Mouse (Mus musculus) hindbrain, embryonic 13.5 days (tissue): ENCODE data around the gene Tjp1. TPM values are rescaled to one million over a fixed set of nuclear protein-coding genes. Genes with fewer than 3 reads are reported as not detected.

Source experiments
- ATAC-seq: fragments of 200-750 bp; cut with Nextera tagmentation; 2 replicates; pipeline ENCODE4 v1.8.0; 2017; ENCODE audit warnings: moderate TSS enrichment; ENCODE audit not compliant: low FRiP score
- H3K27ac ChIP-seq: fragments of 300-500 bp; sonication (generic); 2 replicates; pipeline ENCODE4 v1.5.1; 2015; ENCODE audit warnings: inconsistent platforms, mild to moderate bottlenecking, moderate library complexity
- H3K27me3 ChIP-seq: fragments of 300-500 bp; sonication (generic); 2 replicates; pipeline ENCODE4 v1.6.1; 2015; ENCODE audit warnings: mild to moderate bottlenecking, inconsistent platforms
- H3K36me3 ChIP-seq: fragments of 300-500 bp; sonication (generic); 2 replicates; pipeline ENCODE4 v1.6.1; 2015; ENCODE audit warnings: mild to moderate bottlenecking, inconsistent platforms
- H3K4me1 ChIP-seq: fragments of 300-500 bp; sonication (generic); replicated peaks from 2 replicates; pipeline ENCODE4 v1.6.1; 2015; ENCODE audit warnings: inconsistent platforms
- H3K4me2 ChIP-seq: fragments of 300-500 bp; sonication (generic); 2 replicates; pipeline ENCODE4 v1.6.1; 2015; ENCODE audit warnings: inconsistent platforms, mild to moderate bottlenecking, moderate library complexity
- H3K4me3 ChIP-seq: fragments of 300-500 bp; sonication (generic); 2 replicates; pipeline ENCODE4 v1.5.1; 2015; ENCODE audit warnings: mild to moderate bottlenecking, inconsistent platforms
- H3K9ac ChIP-seq: fragments of 300-500 bp; sonication (generic); 2 replicates; pipeline ENCODE4 v1.6.1; 2015; ENCODE audit warnings: mild to moderate bottlenecking, inconsistent platforms
- H3K9me3 ChIP-seq: fragments of 300-500 bp; sonication (generic); 2 replicates; pipeline ENCODE4 v1.6.1; 2016; ENCODE audit warnings: inconsistent platforms
- WGBS: fragments of 180-500 bp; shearing (Covaris S2); methylation state at CpG from one replicate; pipeline ENCODE4 v1.1.7; 2015; 5-methylcytosine and 5-hydroxymethylcytosine counted together
- polyA plus RNA-seq: library from polyadenylated mRNA; unstranded; fragments of >200 nt; fragmentation: Nextera tagmentation; extraction: Ambion mirVana; gene quantifications from 2 replicates; pipeline ENCODE4 v1.2.1, GENCODE M21; 2015

Gene Tjp1
- polyA plus RNA-seq, 1 experiment from 2014 or later, result 29.4 TPM

DNA sequence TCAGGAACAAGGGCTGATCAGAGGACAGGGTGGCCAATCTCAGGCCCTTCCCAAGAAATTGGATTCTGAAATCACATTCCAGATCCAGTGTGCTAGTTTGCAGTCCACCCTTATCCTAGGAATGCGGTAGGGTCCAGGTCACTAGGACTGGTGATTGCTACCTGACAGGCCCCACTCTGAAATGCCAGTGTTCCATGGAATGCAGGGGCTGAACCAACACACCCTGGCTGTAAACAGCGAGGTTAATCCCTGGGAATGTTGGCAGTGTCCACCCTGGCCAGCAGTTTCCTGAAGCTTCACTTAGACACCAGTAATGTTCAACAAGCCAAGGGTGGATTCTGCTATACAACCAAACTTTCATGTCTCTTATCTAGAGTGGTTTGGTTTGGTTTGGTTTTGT, 45.4 kb downstream of the Tjp1 start:
- 89% methylated on average over 2 of the region's 2 CpGs for WGBS
- H3K4me2 ChIP-seq, result no peak overlapping the region
- H3K4me3 ChIP-seq, result no peak overlapping the region
- no peaks in the 10 kb centered on the region for H3K9me3 ChIP-seq
- H3K27me3 ChIP-seq, result no peaks in the 10 kb centered on the region
- H3K27ac ChIP-seq, result no peak overlapping the region
- no peaks in the 10 kb centered on the region for H3K36me3 ChIP-seq
- H3K4me1 ChIP-seq, result peaks cover 7% of the 10 kb centered on the region
- no peak overlapping the region for H3K9ac ChIP-seq
- no peak for ATAC-seq

DNA sequence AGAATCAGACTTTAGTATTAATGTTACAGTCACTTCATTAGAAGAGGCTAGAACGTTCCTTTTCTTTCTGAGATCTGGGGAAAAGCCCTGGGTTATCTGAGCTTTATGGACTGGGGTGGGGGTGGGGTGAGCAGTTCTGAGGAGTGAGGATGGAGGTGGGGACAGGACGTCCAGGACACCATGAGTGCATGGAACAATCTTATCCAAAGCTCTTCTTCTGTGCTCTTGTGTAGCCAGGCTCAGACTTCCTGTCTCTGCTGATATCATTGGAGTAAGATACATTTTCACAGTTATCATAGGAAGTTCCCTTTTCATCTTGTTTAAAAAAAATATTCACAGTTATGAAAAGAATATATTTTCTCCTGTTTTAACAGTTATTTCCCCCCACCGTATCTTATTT, 55.5 kb downstream of the Tjp1 start:
- no peaks in the 10 kb centered on the region for H3K36me3 ChIP-seq
- no peak for ATAC-seq
- WGBS, result 78% methylated on average over 3 of the region's 3 CpGs

DNA sequence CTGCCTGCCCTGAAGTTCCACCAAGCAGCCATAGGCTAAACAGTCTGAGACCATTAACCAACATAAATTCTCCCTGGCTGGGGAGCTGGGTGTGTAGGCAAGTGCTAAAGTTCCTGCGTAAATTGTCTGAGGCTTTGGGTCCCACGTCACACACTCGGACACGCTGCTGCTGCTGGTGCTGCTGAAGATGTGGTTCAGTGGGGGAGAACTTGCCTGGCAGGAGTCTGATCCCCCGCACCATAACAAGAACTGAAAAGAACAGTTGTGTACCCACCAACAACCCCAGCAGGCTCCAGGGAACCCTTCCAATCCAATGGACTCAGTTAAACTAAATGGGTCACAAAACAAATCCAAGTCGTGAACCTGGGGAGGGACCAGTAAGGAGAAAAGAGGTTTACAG, 56.2 kb downstream of the Tjp1 start:
- H3K4me1 ChIP-seq, result peaks cover 10% of the 10 kb centered on the region
- H3K27me3 ChIP-seq, result no peaks in the 10 kb centered on the region
- no peak overlapping the region for H3K4me2 ChIP-seq
- H3K9me3 ChIP-seq, result no peaks in the 10 kb centered on the region
- no peak overlapping the region for H3K4me3 ChIP-seq
- ATAC-seq, result no peak
- no peak overlapping the region for H3K9ac ChIP-seq
- WGBS, result 85% methylated on average over 6 of the region's 6 CpGs
- no peaks in the 10 kb centered on the region for H3K36me3 ChIP-seq
- no peak overlapping the region for H3K27ac ChIP-seq

More for the DNA sequence above, 55.5 kb downstream of the Tjp1 start:
- Histone ChIP-seq H3K9me3 (no peaks in the 10 kb centered on the region), H3K27ac (no peak overlapping the region), H3K4me3 (no peak overlapping the region), H3K4me2 (no peak overlapping the region), H3K4me1 (peaks cover 10% of the 10 kb centered on the region), H3K27me3 (no peaks in the 10 kb centered on the region), H3K9ac (no peak overlapping the region)

DNA sequence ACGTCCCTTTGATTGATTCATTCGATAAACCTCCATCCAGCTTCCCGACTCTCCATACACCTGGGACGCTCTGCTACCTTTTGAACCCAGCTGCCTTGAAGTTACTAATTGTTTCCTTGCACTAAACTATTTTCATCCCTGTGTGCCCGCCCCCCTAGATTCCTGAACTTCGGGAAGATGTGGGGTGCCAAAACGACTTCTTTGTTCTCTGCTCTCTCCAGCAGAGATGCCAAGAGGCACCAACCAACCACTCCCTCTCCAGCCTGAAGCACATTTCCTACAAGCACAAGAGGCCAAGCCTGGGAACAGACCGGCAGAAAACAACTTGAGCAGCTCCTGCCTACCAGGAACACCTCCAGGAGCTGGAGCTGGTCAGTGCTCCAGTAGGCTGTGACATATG, 57.4 kb downstream of the Tjp1 start:
- no peak overlapping the region for H3K27ac ChIP-seq
- peaks cover 13% of the 10 kb centered on the region for H3K4me1 ChIP-seq
- H3K27me3 ChIP-seq, result no peaks in the 10 kb centered on the region
- no peak overlapping the region for H3K4me2 ChIP-seq
- ATAC-seq, result no peak
- WGBS, result 31% methylated on average over 8 of the region's 8 CpGs
- no peak overlapping the region for H3K9ac ChIP-seq
- no peak overlapping the region for H3K4me3 ChIP-seq
- no peaks in the 10 kb centered on the region for H3K36me3 ChIP-seq
- no peaks in the 10 kb centered on the region for H3K9me3 ChIP-seq

DNA sequence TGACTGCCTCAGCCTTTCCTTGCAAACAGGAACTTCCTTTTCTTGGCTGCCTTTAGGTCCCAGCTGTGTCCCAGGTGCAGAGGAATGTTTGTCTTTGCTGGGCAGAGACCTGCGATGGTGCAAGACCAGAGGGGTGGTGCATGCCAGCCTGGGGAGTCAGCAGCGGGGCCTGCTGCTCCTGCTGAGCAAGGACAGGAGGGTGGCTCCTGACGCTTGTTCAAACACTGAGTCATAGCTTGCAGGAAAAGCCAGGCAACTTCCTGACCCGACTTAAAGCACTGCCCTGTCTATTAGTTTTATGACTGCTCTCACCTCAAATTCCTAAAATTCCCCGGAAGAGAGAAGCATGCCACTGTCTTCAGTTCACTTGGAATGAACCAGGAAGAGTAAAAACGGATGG, 57.9 kb downstream of the Tjp1 start:
- no peaks in the 10 kb centered on the region for H3K36me3 ChIP-seq
- no peak overlapping the region; the same call in 1 of the 2 replicates for H3K9ac ChIP-seq
- no peak for ATAC-seq
- 29% methylated on average over 6 of the region's 6 CpGs for WGBS
- peaks cover 13% of the 10 kb centered on the region for H3K4me1 ChIP-seq
- H3K4me2 ChIP-seq, result no peak overlapping the region
- H3K9me3 ChIP-seq, result no peaks in the 10 kb centered on the region
- no peak overlapping the region for H3K4me3 ChIP-seq
- no peaks in the 10 kb centered on the region for H3K27me3 ChIP-seq
- no peak overlapping the region for H3K27ac ChIP-seq

DNA sequence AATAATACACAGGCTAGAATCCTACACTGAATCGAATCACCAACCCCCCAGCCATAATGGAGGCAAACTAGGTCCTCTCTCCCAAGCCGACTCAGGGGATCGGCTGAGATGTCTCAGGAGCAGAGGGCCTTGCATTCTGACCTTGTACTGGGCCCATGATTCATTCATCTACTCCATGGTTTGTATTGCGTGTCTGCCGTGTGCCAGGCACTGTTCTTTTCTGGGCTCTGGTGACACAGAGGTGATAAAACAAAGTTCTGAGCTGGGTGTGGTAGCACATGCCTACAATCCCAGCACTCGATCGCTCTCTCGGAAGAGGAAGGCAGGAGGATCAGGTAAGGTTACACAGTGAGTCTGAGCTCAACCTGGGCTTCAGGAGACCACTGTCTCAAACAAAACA, 59.4 kb downstream of the Tjp1 start:
- 91% methylated on average over 8 of the region's 8 CpGs for WGBS
- Histone ChIP-seq H3K4me1 (peaks cover 13% of the 10 kb centered on the region), H3K9me3 (no peaks in the 10 kb centered on the region), H3K9ac (no peak overlapping the region), H3K27ac (no peak overlapping the region), H3K27me3 (no peaks in the 10 kb centered on the region), H3K4me2 (no peak overlapping the region), H3K36me3 (no peaks in the 10 kb centered on the region), H3K4me3 (no peak overlapping the region)
- ATAC-seq, result no peak

DNA sequence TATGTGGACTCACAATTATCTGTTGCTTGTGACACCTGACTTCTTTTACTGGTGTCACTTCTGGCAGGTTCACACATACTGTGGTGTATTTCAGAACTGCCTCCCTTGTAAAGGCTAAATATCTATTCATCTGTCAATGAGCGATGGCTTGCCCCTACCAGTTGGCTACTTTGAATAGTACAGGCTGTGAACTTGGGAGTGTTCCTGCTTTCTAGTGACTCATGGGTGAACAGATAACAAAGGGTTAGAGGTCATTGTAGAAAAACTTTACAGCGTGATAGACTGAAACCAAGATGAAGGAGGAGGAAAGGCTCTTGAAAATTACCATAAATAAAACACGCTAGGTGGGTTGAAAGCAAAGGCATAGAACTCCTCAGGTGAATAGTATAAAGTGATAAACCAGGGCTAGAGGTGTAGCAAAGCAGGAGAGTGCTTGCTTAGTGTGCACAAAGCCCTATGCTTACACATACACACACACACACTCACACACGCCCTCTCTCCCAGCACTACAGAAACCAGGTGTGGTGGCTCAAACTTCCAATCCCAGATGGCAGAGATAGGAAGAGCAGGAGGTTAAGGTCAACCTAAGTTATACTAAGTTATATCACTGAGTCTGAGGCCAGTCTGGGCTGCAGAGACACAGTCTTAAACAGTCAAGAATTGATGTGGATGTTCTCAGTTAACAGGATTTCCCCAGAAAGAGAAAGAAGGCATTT, 60.1 kb downstream of the Tjp1 start:
- no peaks in the 10 kb centered on the region for H3K27me3 ChIP-seq
- 83% methylated on average over 4 of the region's 4 CpGs for WGBS
- H3K4me2 ChIP-seq, result no peak overlapping the region
- H3K9me3 ChIP-seq, result no peaks in the 10 kb centered on the region
- no peak overlapping the region for H3K9ac ChIP-seq
- ATAC-seq, result no peak
- H3K27ac ChIP-seq, result no peak overlapping the region
- H3K36me3 ChIP-seq, result no peaks in the 10 kb centered on the region
- H3K4me3 ChIP-seq, result no peak overlapping the region
- H3K4me1 ChIP-seq, result peaks cover 13% of the 10 kb centered on the region

DNA sequence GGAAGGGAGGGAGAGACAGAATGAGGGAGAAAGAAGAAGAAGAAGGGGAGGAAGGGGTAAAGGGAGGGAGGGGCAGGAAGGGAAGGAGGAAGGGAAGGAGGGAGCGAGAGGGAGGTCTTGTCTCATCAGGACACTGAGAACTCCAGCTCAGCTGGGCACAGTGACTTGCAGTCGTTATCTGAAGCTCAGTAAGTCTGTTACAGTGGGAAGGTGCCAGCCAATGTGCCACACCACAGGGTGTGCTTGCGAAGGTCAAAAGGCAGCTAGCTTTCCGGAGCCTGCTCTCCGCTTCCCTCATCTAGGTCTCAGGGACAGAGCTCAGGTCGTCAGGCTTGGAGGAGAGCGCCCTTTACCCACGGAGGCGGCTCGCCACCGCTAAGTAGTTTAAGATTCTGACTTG, 61.4 kb downstream of the Tjp1 start:
- H3K9ac ChIP-seq, result no peak overlapping the region
- no peaks in the 10 kb centered on the region for H3K9me3 ChIP-seq
- no peak overlapping the region for H3K27ac ChIP-seq
- peaks cover 13% of the 10 kb centered on the region for H3K4me1 ChIP-seq
- no peaks in the 10 kb centered on the region for H3K27me3 ChIP-seq
- no peaks in the 10 kb centered on the region for H3K36me3 ChIP-seq
- no peak for ATAC-seq
- no peak overlapping the region for H3K4me3 ChIP-seq
- no peak overlapping the region for H3K4me2 ChIP-seq
- 50% methylated on average over 11 of the region's 11 CpGs for WGBS

DNA sequence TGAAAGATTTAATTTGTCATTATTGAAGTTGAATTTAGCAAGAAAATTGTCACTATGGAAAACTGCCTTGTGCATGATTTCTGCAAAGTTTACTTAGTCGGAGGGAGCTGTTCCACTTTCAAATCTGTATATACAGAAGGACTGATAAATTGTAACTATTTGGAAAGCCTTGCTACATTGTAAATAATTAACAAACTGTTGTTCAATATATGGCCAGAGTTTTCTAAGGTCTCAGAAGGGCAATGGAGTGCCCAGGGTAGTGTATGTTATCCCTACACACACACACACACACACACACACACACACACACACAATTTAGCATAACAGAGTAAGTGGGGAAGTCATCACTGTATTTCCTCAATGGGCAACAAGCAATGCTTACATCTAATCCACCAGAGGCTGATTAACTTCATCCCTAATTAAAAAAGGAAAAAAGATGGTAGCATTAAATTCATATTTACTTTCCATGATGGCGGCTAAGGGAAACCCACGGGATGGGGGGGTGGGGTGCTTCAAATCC, 63.0 kb downstream of the Tjp1 start:
- no peaks in the 10 kb centered on the region for H3K27me3 ChIP-seq
- H3K9ac ChIP-seq, result no peak overlapping the region
- peaks cover 3% of the 10 kb centered on the region for H3K4me1 ChIP-seq
- WGBS, result 91% methylated on average over 3 of the region's 3 CpGs
- H3K4me3 ChIP-seq, result no peak overlapping the region
- no peaks in the 10 kb centered on the region for H3K9me3 ChIP-seq
- H3K4me2 ChIP-seq, result no peak overlapping the region
- ATAC-seq, result peak; percentile 47; the same call in 1 of the 2 replicates
- H3K36me3 ChIP-seq, result no peaks in the 10 kb centered on the region
- no peak overlapping the region for H3K27ac ChIP-seq

DNA sequence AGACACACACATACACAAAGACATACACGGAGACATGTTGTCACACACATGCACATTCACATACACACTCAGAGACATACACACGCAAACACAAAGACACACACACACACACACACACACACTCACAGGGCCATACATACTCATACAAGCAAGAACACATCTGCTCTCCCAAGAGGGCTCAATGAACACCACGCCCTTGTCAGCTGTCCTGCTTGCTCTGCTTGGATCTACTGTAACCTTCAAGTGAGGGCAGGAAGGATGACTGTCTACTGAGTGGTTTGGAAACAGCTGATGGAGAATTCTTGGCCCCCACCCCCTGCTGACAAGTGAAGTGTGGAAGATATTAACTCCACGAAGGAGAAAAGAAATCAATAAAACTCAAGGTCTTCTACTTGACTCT, 64.1 kb downstream of the Tjp1 start:
- no peaks in the 10 kb centered on the region for H3K9me3 ChIP-seq
- WGBS, result 82% methylated on average over 4 of the region's 4 CpGs

DNA sequence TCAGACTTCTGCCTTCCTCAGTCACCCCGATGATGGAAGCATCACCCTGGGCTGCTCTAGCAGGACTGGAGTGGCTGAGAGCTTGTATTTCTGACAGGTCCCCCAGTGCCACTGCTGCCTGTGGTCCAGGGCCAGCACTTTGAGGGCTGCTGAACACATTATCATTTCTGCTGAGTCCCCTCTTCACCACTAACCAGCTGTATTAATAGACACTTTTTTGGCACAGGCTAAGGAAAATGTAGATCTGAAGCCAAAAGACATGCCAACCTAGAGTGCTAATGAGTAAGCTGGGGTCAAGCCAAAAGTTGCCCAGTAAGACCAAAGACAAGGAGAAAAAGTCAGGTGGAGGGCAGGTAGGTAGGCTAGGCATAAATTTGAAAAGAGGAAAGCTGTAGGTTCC, 66.2 kb downstream of the Tjp1 start:
- 82% methylated on average over 1 of the region's 1 CpGs for WGBS
- Histone ChIP-seq H3K4me2 (no peak overlapping the region), H3K9ac (no peak overlapping the region), H3K4me3 (no peak overlapping the region), H3K36me3 (no peaks in the 10 kb centered on the region), H3K27me3 (no peaks in the 10 kb centered on the region), H3K4me1 (peaks cover 2% of the 10 kb centered on the region; the same call in 1 of the 2 replicates), H3K27ac (no peak overlapping the region), H3K9me3 (no peaks in the 10 kb centered on the region)
- no peak for ATAC-seq

More for the DNA sequence above, 64.1 kb downstream of the Tjp1 start:
- H3K27ac ChIP-seq, result no peak overlapping the region
- no peak for ATAC-seq
- peaks cover 2% of the 10 kb centered on the region; the same call in 1 of the 2 replicates for H3K4me1 ChIP-seq
- no peak overlapping the region for H3K4me3 ChIP-seq
- H3K36me3 ChIP-seq, result no peaks in the 10 kb centered on the region
- no peaks in the 10 kb centered on the region for H3K27me3 ChIP-seq
- H3K4me2 ChIP-seq, result no peak overlapping the region
- no peak overlapping the region for H3K9ac ChIP-seq

DNA sequence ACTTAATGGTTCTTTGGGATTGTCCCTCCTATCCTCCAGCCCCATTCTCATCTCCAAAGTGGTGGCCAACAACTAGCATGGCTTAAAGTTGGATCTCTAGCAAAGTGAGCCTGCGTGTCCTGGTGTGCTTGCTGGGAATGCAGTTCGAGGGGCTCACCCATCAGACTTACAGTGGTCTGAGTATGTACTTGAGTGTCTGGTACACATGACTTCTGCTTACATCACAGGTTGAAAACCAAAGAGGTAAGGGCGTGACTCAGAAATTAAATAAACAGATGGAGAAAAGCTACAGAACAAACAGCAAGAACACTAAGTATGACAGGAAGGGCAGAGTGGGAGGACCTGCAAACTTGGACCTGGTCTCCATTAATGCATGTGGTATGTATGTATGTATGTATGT, 67.4 kb downstream of the Tjp1 start:
- Histone ChIP-seq H3K36me3 (no peaks in the 10 kb centered on the region), H3K27me3 (no peaks in the 10 kb centered on the region), H3K4me1 (no peaks in the 10 kb centered on the region), H3K9me3 (no peaks in the 10 kb centered on the region), H3K9ac (no peak overlapping the region), H3K4me2 (no peak overlapping the region), H3K4me3 (no peak overlapping the region), H3K27ac (no peak overlapping the region)
- WGBS, result 95% methylated on average over 3 of the region's 3 CpGs
- no peak for ATAC-seq

DNA sequence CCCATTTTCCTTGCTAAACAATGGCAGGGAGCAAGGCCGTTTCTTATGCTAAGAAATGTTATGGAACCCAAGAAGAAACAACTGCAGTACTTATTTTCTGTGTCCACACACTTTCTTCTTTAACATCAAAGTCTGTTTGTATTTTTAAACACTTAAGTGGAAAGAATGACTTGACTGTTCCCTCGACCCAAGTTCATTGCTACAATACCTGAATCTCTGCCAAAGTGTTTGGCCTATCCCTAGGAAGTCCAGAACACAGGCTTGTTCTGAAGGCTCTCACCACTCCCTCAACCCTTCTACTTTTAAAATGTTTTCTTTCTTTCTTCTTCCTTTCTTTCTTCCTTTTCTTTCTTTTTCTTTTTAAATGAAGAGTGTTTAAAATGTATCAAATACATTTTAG, 71.5 kb downstream of the Tjp1 start:
- Histone ChIP-seq H3K27me3 (no peaks in the 10 kb centered on the region), H3K36me3 (no peaks in the 10 kb centered on the region), H3K9me3 (no peaks in the 10 kb centered on the region), H3K9ac (no peak overlapping the region), H3K27ac (no peak overlapping the region), H3K4me3 (no peak overlapping the region), H3K4me2 (no peak overlapping the region), H3K4me1 (peaks cover 6% of the 10 kb centered on the region)
- no peak for ATAC-seq
- 77% methylated on average over 2 of the region's 2 CpGs for WGBS
